Mouse (Mus musculus) thymus, adult 2 months (tissue): ENCODE measurements around the gene Klf6.

Source experiments
- CTCF ChIP-seq: fragments of 200-500 bp; IDR thresholded peaks from 2 replicates; pipeline ENCODE4 v1.5.1; 2012; ENCODE audit warnings: mild to moderate bottlenecking, control low read depth, low read length, moderate library complexity, borderline replicate concordance; ENCODE audit not compliant: control insufficient read depth, poor library complexity, insufficient read depth; ENCODE audit errors: extremely low read depth
- POLR2A ChIP-seq: fragments of 200-500 bp; IDR thresholded peaks from 2 replicates; pipeline ENCODE4 v1.6.1; 2012; ENCODE audit warnings: mild to moderate bottlenecking, low read length, control low read depth, moderate library complexity; ENCODE audit not compliant: control insufficient read depth, poor library complexity, insufficient read depth; ENCODE audit errors: extremely low read depth

DNA sequence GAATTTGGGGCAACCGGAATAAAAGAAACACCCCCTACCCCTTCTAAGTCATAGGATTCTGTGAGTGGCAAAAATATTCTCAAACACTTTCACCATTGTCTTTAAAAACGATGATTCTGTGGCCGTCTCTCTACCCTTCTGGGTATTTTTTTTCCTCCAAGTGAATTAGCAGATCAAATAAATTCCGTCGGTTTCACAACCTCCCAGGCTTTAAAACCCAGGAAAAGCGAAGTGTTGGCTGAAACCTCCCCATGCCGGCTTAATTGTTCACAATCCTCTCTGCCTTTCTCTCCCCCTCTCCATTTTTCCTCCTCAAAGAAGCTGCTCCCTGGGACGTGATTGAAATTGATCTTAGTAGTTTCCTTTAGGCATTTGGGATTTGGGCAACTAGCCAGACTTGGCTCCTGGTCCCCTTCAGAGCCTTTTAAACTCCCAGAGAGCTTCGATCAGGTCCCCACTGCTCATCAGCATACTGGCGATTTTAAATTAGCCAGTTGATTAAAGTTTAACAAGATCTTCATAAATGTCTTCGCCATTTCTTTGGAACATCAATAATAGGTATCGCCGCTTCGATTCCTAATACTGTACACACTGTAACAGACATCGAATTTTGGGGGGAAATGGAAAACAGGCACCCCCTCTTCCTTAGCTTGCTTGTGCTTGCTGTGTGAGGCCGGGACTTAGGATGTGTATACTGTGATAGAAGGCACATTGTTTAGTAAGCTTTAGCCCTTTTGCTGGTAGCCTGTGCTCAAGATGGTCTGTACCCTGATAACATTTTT, 1.5 kb downstream of the Klf6 start:
- TF ChIP-seq POLR2A (no peak), CTCF (no peak)
